Mouse (Mus musculus): ENCODE measurements around the gene Gng7. TPM values are rescaled to one million over a fixed set of nuclear protein-coding genes. Genes with fewer than 3 reads are reported as not detected.

The Gng7 gene
- total and polyA plus RNA-seq, 3 experiments = 0.24 to 0.47 TPM; not detected in 1

GRCm38 (mm10) chr10:80994621-80995020, 20.1 kb downstream of the Gng7 start:
- peaks cover 49% of the 10 kb centered on the region for H3K27me3 ChIP-seq (replicated peaks)
- peaks cover 16 to 44% of the 10 kb centered on the region in 2 experiments for H3K4me1 ChIP-seq (ENCODE audit: control insufficient read depth in 1 of 2, insufficient read depth in 2 of 2)
- DNase-seq (ENCODE audit: extremely low read depth) = no peak
- H3K27ac ChIP-seq (ENCODE audit: insufficient read depth, low read depth) = no peak overlapping the region
- no peaks in the 10 kb centered on the region for H3K36me3 ChIP-seq (replicated peaks in 1 of 2; ENCODE audit: control insufficient read depth in 1 of 2, insufficient read depth in 1 of 2, low read length in 1 of 2)
- H3K9me3 ChIP-seq (replicated peaks; ENCODE audit: low read length) = peaks cover 6% of the 10 kb centered on the region
- H3K4me2 ChIP-seq (ENCODE audit: insufficient read depth, low read depth, poor library complexity, severe bottlenecking) = no peak overlapping the region
- in situ Hi-C loops (cut with MboI; ENCODE audit: low pct_ligation_motif_present, low pct_unique_long_range_greater_than_20kb, low sequenced_read_pairs) (loop anchor here (5.0 to 10.0 kb wide), 5 partner anchors 67 to 247 kb away; partner anchors contain the start of gene Amh), dilution Hi-C loops (cut with MboI; ENCODE audit: extremely low pct_ligation_motif_present, extremely low pct_unique_long_range_greater_than_20kb, low sequenced_read_pairs) (no loop called here)
- no peak overlapping the region for H3K4me3 ChIP-seq (replicated peaks in 1 of 3; ENCODE audit: low read depth in 2 of 3, low read length in 2 of 3, poor library complexity in 1 of 3)
- H3K9ac ChIP-seq (ENCODE audit: insufficient read depth, low read depth) = no peak overlapping the region
- TF ChIP-seq TCF12 (IDR thresholded peaks at IDR 0.05; ENCODE audit: low read depth, low read length) (no peak), E2F4 (IDR thresholded peaks at IDR 0.05; ENCODE audit: insufficient replicate concordance, low read depth, low read length) (no peak), MYC (IDR thresholded peaks at IDR 0.05; ENCODE audit: low read depth, low read length) (no peak), UBTF (IDR thresholded peaks at IDR 0.05; ENCODE audit: low read depth, low read length) (no peak), NELFE (IDR thresholded peaks at IDR 0.05; ENCODE audit: low read depth, low read length) (no peak), CHD1 (IDR thresholded peaks at IDR 0.05; ENCODE audit: low read depth, low read length) (no peak), SMC3 (IDR thresholded peaks at IDR 0.05; ENCODE audit: low read depth, low read length) (no peak), POLR2A (IDR thresholded peaks at IDR 0.05; ENCODE audit: low read depth, low read length) (no peak), JUN (IDR thresholded peaks at IDR 0.05; ENCODE audit: insufficient read depth, low read depth, low read length) (no peak), MAFK (IDR thresholded peaks at IDR 0.05; ENCODE audit: insufficient replicate concordance, low read length) (no peak), KAT2A (IDR thresholded peaks at IDR 0.05; ENCODE audit: insufficient replicate concordance, low read length) (no peak), ETS1 (conservative IDR thresholded peaks at IDR 0.05; ENCODE audit: low read depth, low read length) (no peak), RCOR1 (conservative IDR thresholded peaks at IDR 0.05; ENCODE audit: low read depth, low read length) (no peak), MAZ (IDR thresholded peaks at IDR 0.05; ENCODE audit: low read depth, low read length) (no peak), MAX (IDR thresholded peaks at IDR 0.05; ENCODE audit: low read length) (no peak), PAX5 (IDR thresholded peaks at IDR 0.05; ENCODE audit: low read length) (no peak), USF2 (conservative IDR thresholded peaks at IDR 0.05; ENCODE audit: low read depth, low read length) (no peak), ZNF384 (IDR thresholded peaks at IDR 0.05; ENCODE audit: low read depth, low read length) (no peak), HCFC1 (IDR thresholded peaks at IDR 0.05; ENCODE audit: low read depth, low read length) (no peak), JUND (conservative IDR thresholded peaks at IDR 0.05; ENCODE audit: low read depth, low read length) (no peak)
- H3K79me2 ChIP-seq (replicated peaks; ENCODE audit: control insufficient read depth, extremely low read depth, insufficient read depth, poor library complexity, severe bottlenecking) = no peaks in the 10 kb centered on the region

- no peak overlapping the region for H3K27ac ChIP-seq (ENCODE audit: insufficient read depth, low read depth)
- H3K36me3 ChIP-seq (replicated peaks in 1 of 2; ENCODE audit: control insufficient read depth in 1 of 2, insufficient read depth in 1 of 2, low read length in 1 of 2) = no peaks in the 10 kb centered on the region
- dilution Hi-C loops (cut with MboI; ENCODE audit: extremely low pct_ligation_motif_present, extremely low pct_unique_long_range_greater_than_20kb, low sequenced_read_pairs) (no loop called here), in situ Hi-C loops (cut with MboI; ENCODE audit: low pct_ligation_motif_present, low pct_unique_long_range_greater_than_20kb, low sequenced_read_pairs) (loop anchor here (5.0 to 10.0 kb wide), 3 partner anchors 66 to 188 kb away; partner anchors contain the start of gene Amh)
- peaks cover 47% of the 10 kb centered on the region for H3K27me3 ChIP-seq (replicated peaks)
- TF ChIP-seq BHLHE40 (IDR thresholded peaks at IDR 0.05; ENCODE audit: low read depth, low read length) = no peak
- no peak for TF ChIP-seq POLR2AphosphoS2 (IDR thresholded peaks at IDR 0.05; ENCODE audit: low read depth, low read length)
- no peak for TF ChIP-seq IRF4 (IDR thresholded peaks at IDR 0.05; ENCODE audit: low read depth, low read length)
- TF ChIP-seq ZC3H11A (IDR thresholded peaks at IDR 0.05; ENCODE audit: low read depth, low read length) = no peak
- no peak for TF ChIP-seq ZMIZ1 (IDR thresholded peaks at IDR 0.05; ENCODE audit: low read depth, low read length)
- peaks cover 21 to 46% of the 10 kb centered on the region in 2 experiments for H3K4me1 ChIP-seq (ENCODE audit: control insufficient read depth in 1 of 2, insufficient read depth in 2 of 2)
- no peak overlapping the region for H3K4me3 ChIP-seq (replicated peaks in 1 of 3; ENCODE audit: low read depth in 2 of 3, low read length in 2 of 3, poor library complexity in 1 of 3)
- no peak overlapping the region for H3K4me2 ChIP-seq (ENCODE audit: insufficient read depth, low read depth, poor library complexity, severe bottlenecking)
- no peak for DNase-seq (ENCODE audit: extremely low read depth)
- no peak overlapping the region for H3K9ac ChIP-seq (ENCODE audit: insufficient read depth, low read depth)
- H3K79me2 ChIP-seq (replicated peaks; ENCODE audit: control insufficient read depth, extremely low read depth, insufficient read depth, poor library complexity, severe bottlenecking) = no peaks in the 10 kb centered on the region
- H3K9me3 ChIP-seq (replicated peaks; ENCODE audit: low read length) = peaks cover 6% of the 10 kb centered on the region
These were observed 21.5 kb downstream of the Gng7 start for GRCm38 (mm10) chr10:80993276-80993675.

All from CH12.LX (cell line).